Comparison of ENCODE assay signal across 6 mouse cellular contexts in the genomic region with DNA sequence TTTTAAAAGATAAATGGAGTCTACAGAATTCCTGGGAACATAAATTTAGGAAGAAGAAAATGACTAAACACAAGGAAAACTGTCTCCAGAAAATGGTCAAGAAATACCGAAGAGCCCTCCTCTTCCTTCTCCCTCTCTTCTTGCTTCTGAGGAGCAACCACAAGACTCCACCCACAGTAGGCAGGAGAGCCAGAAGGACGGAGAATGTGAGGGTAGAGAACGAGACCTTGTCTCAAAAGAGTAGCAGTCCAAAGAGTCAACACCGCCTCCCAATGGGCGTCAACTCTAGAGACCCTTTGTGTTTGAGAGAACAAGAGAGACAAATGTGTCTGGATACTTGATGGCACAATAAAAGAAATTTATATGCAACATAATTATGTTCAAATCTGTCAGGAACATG.
"Had no signal": no experiment of that assay in that cellular context is flagged by ENCODE, and none has a peak within 500 bp of the region (broad histone marks: within the 10 kb centered on the region; RNA-seq: fewer than 3 reads in every experiment).

No protein-coding gene starts in this region.

- DNase-seq: kidney, postnatal 10 days; left cerebral cortex, postnatal 4 days; lung, adult 18-20 months; thymus, adult 2 months; thymus, postnatal 4 days had no signal

- ATAC-seq: midbrain, embryonic 15.5 days had no signal
